Mouse (Mus musculus) lung, adult 2 months (tissue): Measurements from ENCODE around the gene Slfn14.

Source experiments
- CTCF ChIP-seq: fragments of 200-500 bp; IDR thresholded peaks from 2 replicates; pipeline ENCODE4 v1.5.1; 2011; ENCODE audit warnings: mild to moderate bottlenecking, low read length, control low read depth; ENCODE audit not compliant: insufficient read depth
- POLR2A ChIP-seq: fragments of 200-500 bp; IDR thresholded peaks from 2 replicates; pipeline ENCODE4 v1.6.1; 2011; ENCODE audit warnings: low read depth, mild to moderate bottlenecking, control low read depth, low read length, borderline replicate concordance; ENCODE audit errors: extremely low read depth

DNA sequence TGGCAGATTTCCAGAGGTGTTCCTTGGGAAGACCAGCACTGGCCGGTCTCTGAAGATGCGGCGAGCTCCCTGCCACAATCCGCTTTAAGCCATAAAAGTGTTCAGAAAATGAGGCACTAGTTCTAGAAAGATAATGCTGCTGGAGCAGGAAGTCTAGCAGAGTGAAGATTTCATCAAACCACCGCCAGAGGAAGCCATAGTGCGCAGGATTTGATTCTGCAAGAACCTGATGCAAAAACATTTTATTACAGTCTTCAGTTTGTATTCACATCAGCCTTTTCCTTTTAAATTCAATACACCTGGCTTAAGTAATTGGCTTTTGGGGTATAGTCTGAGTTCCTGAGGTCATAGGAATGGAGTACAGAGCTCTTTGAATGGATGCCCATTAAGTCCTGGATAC, 11.3 kb upstream of the Slfn14 start:
- TF ChIP-seq POLR2A = no peak
- no peak for TF ChIP-seq CTCF
